Mouse (Mus musculus): Measurements from ENCODE around the gene Mterf1b.

DNA sequence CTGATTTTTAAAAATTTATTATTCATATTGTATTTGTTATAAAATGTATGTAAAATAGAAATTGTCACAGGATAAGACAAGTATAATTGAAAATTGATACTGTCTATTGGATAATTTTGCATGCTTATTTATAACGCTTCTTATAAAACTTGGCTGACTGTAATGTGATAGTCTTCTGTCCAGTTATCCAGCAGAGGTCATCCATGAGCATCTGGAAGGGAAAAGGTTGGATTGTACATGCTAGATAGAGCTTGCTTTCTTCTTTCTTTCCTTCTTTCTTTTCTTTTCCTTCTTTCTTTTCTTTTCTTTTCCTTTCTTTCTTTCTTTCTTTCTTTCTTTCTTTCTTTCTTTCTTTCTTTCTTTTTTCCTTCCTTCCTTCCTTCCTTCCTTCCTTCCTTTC lies 2.0 kb downstream of the Mterf1b start:
- no peak for TF ChIP-seq CTCF (IDR thresholded peaks at IDR 0.05; ENCODE audit: borderline replicate concordance, extremely low read depth, insufficient read depth, insufficient read length)
- no peak for TF ChIP-seq POLR2A (IDR thresholded peaks at IDR 0.05; ENCODE audit: borderline replicate concordance, extremely low read depth, insufficient read depth, insufficient read length, poor library complexity, severe bottlenecking)

Data from brain, embryonic 14.5 days (tissue).